ENCODE assay signal across 1 mouse cellular context in the genomic region with DNA sequence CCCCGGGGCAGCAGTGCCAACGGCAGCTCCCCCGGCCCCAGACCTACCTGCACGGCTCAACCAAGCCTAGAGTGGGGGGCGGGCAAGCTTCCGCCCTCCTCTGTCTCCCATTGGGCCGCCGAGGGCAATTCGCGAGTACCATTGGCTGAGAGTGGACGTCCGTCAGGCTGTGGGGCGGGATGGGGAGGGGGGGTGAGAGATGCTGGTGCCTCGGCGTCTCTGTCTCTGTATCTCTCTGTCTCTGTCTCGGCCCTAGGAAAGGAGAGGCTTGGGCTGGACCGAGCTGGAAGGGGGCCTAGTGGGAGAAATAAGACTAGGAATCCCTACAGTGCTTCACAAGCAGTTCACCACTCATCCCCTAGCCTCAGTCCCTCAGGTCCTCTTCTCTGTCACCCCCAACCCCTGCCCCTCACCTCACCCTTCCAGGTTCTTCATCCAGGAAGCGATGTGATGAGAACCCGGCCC.
TF ChIP-seq lines count a peak whose summit lies in the region.

No protein-coding gene starts in this region.

TF ChIP-seq in MEL, 35 proteins besides CTCF, POLR2A, EP300 and RAD21 (continued from another document):
- no peak for TF ChIP-seq USF1 (IDR thresholded peaks at IDR 0.05; ENCODE audit: low read depth, low read length)
- TF ChIP-seq CHD1 (IDR thresholded peaks at IDR 0.05; ENCODE audit: low read depth, low read length), result no peak
- TF ChIP-seq E2F4 (IDR thresholded peaks at IDR 0.05; ENCODE audit: borderline replicate concordance, low read depth, low read length), result no peak
- 0 out of 2 replicates have a peak, but pooled peaks have one; percentile 42 for TF ChIP-seq UBTF (IDR thresholded peaks at IDR 0.05; ENCODE audit: borderline replicate concordance, insufficient read depth, low read depth, low read length)
- no peak for TF ChIP-seq KAT2A (conservative IDR thresholded peaks at IDR 0.05; ENCODE audit: low read depth, low read length)
- TF ChIP-seq ZNF384 (IDR thresholded peaks at IDR 0.05; ENCODE audit: low read depth, low read length), result no peak
- no peak for TF ChIP-seq MAX (IDR thresholded peaks at IDR 0.05; ENCODE audit: low read length)
- no peak for TF ChIP-seq JUND (IDR thresholded peaks at IDR 0.05; ENCODE audit: low read depth, low read length)
- TF ChIP-seq USF2 (IDR thresholded peaks at IDR 0.05; ENCODE audit: borderline replicate concordance in 1 of 2, insufficient read depth in 1 of 2, low read depth in 1 of 2, low read length in 2 of 2), result no peak
TF ChIP-seq in MEL: peak in this region for 12.
